Mouse (Mus musculus) bone marrow macrophage, adult 2 months (primary cell): ENCODE data around the gene Il16. TPM values are rescaled to one million over a fixed set of nuclear protein-coding genes. Genes with fewer than 3 reads are reported as not detected.

Source experiments
- H3K27ac ChIP-seq: 2 replicates; pipeline ENCODE4 v1.5.1; 2012; ENCODE audit warnings: low read depth, low read length; ENCODE audit not compliant: insufficient read depth
- H3K4me1 ChIP-seq: 2 replicates; pipeline ENCODE4 v1.6.1; 2012; ENCODE audit warnings: low read length; ENCODE audit not compliant: control insufficient read depth, insufficient read depth
- H3K4me3 ChIP-seq: 2 replicates; pipeline ENCODE4 v1.5.1; 2012; ENCODE audit warnings: mild to moderate bottlenecking, low read length, moderate library complexity; ENCODE audit not compliant: insufficient read depth
- CTCF ChIP-seq: IDR thresholded peaks from 2 replicates; pipeline ENCODE4 v1.5.1; 2012; ENCODE audit warnings: low read depth, mild to moderate bottlenecking, low read length, moderate library complexity
- POLR2A ChIP-seq: IDR thresholded peaks from 2 replicates; pipeline ENCODE4 v1.6.1; 2012; ENCODE audit warnings: mild to moderate bottlenecking, low read depth, low read length, borderline replicate concordance
- polyA plus RNA-seq: library from polyadenylated mRNA; stranded (reverse); fragments of >200 nt; gene quantifications from 2 replicates; pipeline ENCODE4 v1.2.4, GENCODE M21; 2012; ENCODE audit not compliant: missing spikeins, insufficient read depth, insufficient read length

Il16 gene
- polyA plus RNA-seq, 1 experiment = 48.7 TPM

GRCm38 (mm10) chr7:83633856-83634255, 111.7 kb downstream of the Il16 start:
- H3K4me1 ChIP-seq = peaks cover 26% of the 10 kb centered on the region
- H3K4me3 ChIP-seq = no peak overlapping the region
- no peak for TF ChIP-seq CTCF
- no peak for TF ChIP-seq POLR2A
- no peak overlapping the region for H3K27ac ChIP-seq

GRCm38 (mm10) chr7:83632682-83633120, 112.8 kb downstream of the Il16 start:
- peak overlapping the region; percentile 27; the same call in 1 of the 2 replicates for H3K27ac ChIP-seq
- H3K4me3 ChIP-seq = peak overlapping the region; percentile 91
- TF ChIP-seq CTCF = no peak
- peaks cover 26% of the 10 kb centered on the region for H3K4me1 ChIP-seq

- peak; percentile 18; the same call in 1 of the 2 replicates for TF ChIP-seq POLR2A
- no peak for TF ChIP-seq CTCF
- Histone ChIP-seq H3K4me1 (peaks cover 26% of the 10 kb centered on the region), H3K27ac (peak within 1 kb of the TSS; percentile 68), H3K4me3 (peak within 1 kb of the TSS; percentile 91)
These were observed 113.5 kb downstream of the Il16 start, which contains the start of gene Stard5 for GRCm38 (mm10) chr7:83631828-83632681. Gene Stard5 (plus strand): TSS chr7:83631959.

GRCm38 (mm10) chr7:83631073-83631827, 114.3 kb downstream of the Il16 start:
- Histone ChIP-seq H3K4me1 (peaks cover 26% of the 10 kb centered on the region), H3K4me3 (peak overlapping the region; percentile 77), H3K27ac (0 out of 2 replicates have a peak overlapping the region, but pooled peaks have one; percentile 11)
- TF ChIP-seq POLR2A = no peak
- TF ChIP-seq CTCF = no peak

DNA sequence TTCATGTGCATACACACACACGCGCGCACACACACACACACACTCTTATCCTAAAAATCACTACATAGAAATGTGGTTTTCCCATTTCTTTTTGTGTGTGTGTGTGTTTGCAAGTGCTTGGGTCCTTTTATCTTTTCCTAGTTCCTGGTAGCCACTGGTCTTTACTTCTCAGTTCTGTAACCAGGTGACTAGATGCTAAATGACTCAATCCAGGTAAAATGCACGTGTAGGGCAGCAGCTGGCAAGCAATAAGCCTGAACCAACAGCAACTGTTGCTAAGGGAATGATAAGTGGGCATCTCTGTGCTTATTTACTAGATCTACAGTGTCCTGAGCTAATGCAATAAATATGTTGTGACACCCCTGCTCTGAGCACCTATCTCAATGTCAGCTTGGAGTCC, 118.2 kb downstream of the Il16 start:
- no peak for TF ChIP-seq CTCF
- TF ChIP-seq POLR2A = no peak
- Histone ChIP-seq H3K27ac (no peak overlapping the region), H3K4me3 (no peak overlapping the region), H3K4me1 (peaks cover 3% of the 10 kb centered on the region)

DNA sequence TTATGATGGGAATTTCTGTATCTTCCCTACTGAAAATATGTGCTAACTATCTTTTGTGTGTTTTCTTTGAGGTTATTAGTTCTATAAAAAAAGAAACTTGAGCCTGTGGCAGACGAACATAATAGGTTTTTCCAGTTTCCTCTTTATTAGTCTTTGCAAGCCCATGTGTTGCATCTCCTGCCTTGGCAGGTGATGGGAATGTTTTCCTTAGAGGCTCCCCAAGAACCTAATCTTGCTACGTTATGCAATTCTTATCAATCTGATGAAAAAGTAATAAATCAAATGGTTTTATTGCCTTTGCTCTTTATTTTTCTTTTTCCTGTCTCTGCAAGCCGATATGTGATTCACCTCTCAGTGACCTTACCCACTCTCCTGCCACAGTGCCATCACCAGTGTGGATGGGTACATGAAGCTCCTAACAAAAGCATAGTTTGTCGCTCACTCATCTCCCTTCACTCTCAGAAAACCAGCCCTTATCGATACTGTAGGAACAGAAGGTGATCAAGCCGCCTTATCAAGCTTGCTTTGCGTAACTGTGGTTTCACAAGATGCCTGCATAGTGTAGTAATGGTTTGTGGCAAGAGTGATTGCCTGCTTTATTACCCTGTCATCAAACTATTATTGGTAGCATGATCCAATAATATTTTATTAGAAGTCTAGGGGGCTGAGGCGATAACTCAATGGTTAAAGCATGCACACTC, 118.8 kb downstream of the Il16 start:
- H3K4me3 ChIP-seq = no peak overlapping the region
- peaks cover 3% of the 10 kb centered on the region for H3K4me1 ChIP-seq
- TF ChIP-seq POLR2A (no peak), CTCF (no peak)
- no peak overlapping the region for H3K27ac ChIP-seq

DNA sequence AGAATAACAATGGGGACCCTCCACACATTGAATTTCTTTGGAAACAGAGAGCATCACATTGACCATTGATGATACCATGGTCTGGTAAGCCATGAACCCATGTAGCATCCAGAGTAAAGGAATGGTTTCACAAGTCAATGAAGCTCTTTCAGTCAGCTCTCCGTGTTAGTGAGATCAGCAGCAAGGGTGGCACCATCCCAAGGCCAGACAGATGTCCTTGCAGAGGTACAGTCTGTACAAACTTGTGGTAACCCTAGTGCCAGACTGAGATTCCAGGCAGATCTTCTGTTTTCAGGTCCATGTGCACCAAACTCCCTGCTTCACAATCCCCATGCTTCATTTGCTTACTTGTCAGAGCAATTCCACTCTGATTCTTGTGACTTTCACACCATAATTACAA, 121.5 kb downstream of the Il16 start:
- Histone ChIP-seq H3K4me1 (no peaks in the 10 kb centered on the region), H3K27ac (no peak overlapping the region), H3K4me3 (no peak overlapping the region)
- TF ChIP-seq CTCF (no peak), POLR2A (no peak)

- Histone ChIP-seq H3K4me3 (no peak overlapping the region), H3K4me1 (no peaks in the 10 kb centered on the region; the same call in 1 of the 2 replicates), H3K27ac (no peak overlapping the region)
- TF ChIP-seq CTCF (no peak), POLR2A (no peak)
These were observed 122.9 kb downstream of the Il16 start for GRCm38 (mm10) chr7:83622582-83622981.

GRCm38 (mm10) chr7:83618709-83619108, 126.8 kb downstream of the Il16 start:
- Histone ChIP-seq H3K4me3 (no peak overlapping the region), H3K27ac (no peak overlapping the region), H3K4me1 (peaks cover 19% of the 10 kb centered on the region)
- no peak for TF ChIP-seq CTCF
- TF ChIP-seq POLR2A = no peak

GRCm38 (mm10) chr7:83616268-83616667, 129.3 kb downstream of the Il16 start:
- peak overlapping the region; percentile 54; the same call in 1 of the 2 replicates for H3K27ac ChIP-seq
- TF ChIP-seq POLR2A (no peak), CTCF (no peak)
- H3K4me1 ChIP-seq = peaks cover 19% of the 10 kb centered on the region
- H3K4me3 ChIP-seq = no peak overlapping the region
